Mouse (Mus musculus): ENCODE results near the gene Ggt5.
A peak's percentile ranks its signal among the peaks of the same experiment; 100 is the strongest.

Gene Ggt5

GRCm38 (mm10) chr10:75626991-75627390 is 37.9 kb downstream of the Ggt5 start:
- DNase-seq: no peak

GRCm38 (mm10) chr10:75627490-75627889 is 38.4 kb downstream of the Ggt5 start:
- no peak for DNase-seq

- peak in 1 of 2 experiments; percentile 65 for DNase-seq
These were observed 43.5 kb downstream of the Ggt5 start for GRCm38 (mm10) chr10:75632633-75633032.

GRCm38 (mm10) chr10:75633048-75633447 is 43.9 kb downstream of the Ggt5 start:
- DNase-seq: no peak

GRCm38 (mm10) chr10:75633576-75634139 is 44.5 kb downstream of the Ggt5 start:
- DNase-seq: no peak

GRCm38 (mm10) chr10:75634610-75635009 is 45.5 kb downstream of the Ggt5 start:
- no peak for DNase-seq

- no peak for DNase-seq
These were observed 46.0 kb downstream of the Ggt5 start for GRCm38 (mm10) chr10:75635019-75635692.

- DNase-seq: peak; percentile 74 to 89
These were observed 46.5 kb downstream of the Ggt5 start for GRCm38 (mm10) chr10:75635693-75636055.

GRCm38 (mm10) chr10:75636084-75636786 is 47.1 kb downstream of the Ggt5 start:
- DNase-seq: no peak

- DNase-seq: no peak
These were observed 48.6 kb downstream of the Ggt5 start for GRCm38 (mm10) chr10:75637711-75638110.

- DNase-seq: peak in 1 of 2 experiments; percentile 32
These were observed 52.6 kb downstream of the Ggt5 start for GRCm38 (mm10) chr10:75641721-75642222.

- DNase-seq: peak; percentile 36 to 81
These were observed 53.3 kb downstream of the Ggt5 start for GRCm38 (mm10) chr10:75642436-75642835.

GRCm38 (mm10) chr10:75642891-75643290 is 53.8 kb downstream of the Ggt5 start:
- peak in 1 of 2 experiments; percentile 37 for DNase-seq

GRCm38 (mm10) chr10:75643741-75644343 is 54.7 kb downstream of the Ggt5 start, which contains the start of gene Susd2:
Gene Susd2 (minus strand): TSS chr10:75644008.
- DNase-seq: peak; percentile 89 to 94

- no peak for DNase-seq
These were observed 56.5 kb downstream of the Ggt5 start for GRCm38 (mm10) chr10:75645616-75646015.

GRCm38 (mm10) chr10:75646406-75646805 is 57.3 kb downstream of the Ggt5 start:
- no peak for DNase-seq

GRCm38 (mm10) chr10:75647362-75647761 is 58.2 kb downstream of the Ggt5 start:
- DNase-seq: peak; percentile 81 to 90

GRCm38 (mm10) chr10:75648091-75648490 is 59.0 kb downstream of the Ggt5 start:
- DNase-seq: peak in 1 of 2 experiments; percentile 25

- no peak for DNase-seq
These were observed 59.9 kb downstream of the Ggt5 start for GRCm38 (mm10) chr10:75649001-75649400.

GRCm38 (mm10) chr10:75649406-75649995 is 60.4 kb downstream of the Ggt5 start:
- no peak for DNase-seq

GRCm38 (mm10) chr10:75650306-75650902 is 61.3 kb downstream of the Ggt5 start:
- DNase-seq: no peak

GRCm38 (mm10) chr10:75651381-75652068 is 62.4 kb downstream of the Ggt5 start:
- DNase-seq: peak; percentile 61 to 83
